Mouse (Mus musculus) macrophage (primary cell): Measurements from ENCODE around the gene Rnf169. TPM values are rescaled to one million over a fixed set of nuclear protein-coding genes. Genes with fewer than 3 reads are reported as not detected.
A peak's percentile ranks its signal among the peaks of the same experiment; 100 is the strongest.

ENCODE experiments used
- H3K27ac ChIP-seq: fragments of 350-480 bp; formaldehyde crosslinking; 2 replicates; pipeline ENCODE4 v1.9.0; 2021
- H3K36me3 ChIP-seq: fragments of 350-480 bp; formaldehyde crosslinking; 2 replicates; pipeline ENCODE4 v1.9.0; 2021; ENCODE audit errors: inconsistent target
- H3K4me3 ChIP-seq: fragments of 350-480 bp; formaldehyde crosslinking; 2 replicates; pipeline ENCODE4 v1.9.0; 2021; ENCODE audit errors: inconsistent target
- H3K79me2 ChIP-seq: fragments of 350-480 bp; formaldehyde crosslinking; 2 replicates; pipeline ENCODE4 v1.9.0; 2021; ENCODE audit errors: inconsistent target
- WGBS: methylation state at CpG from one replicate; pipeline ENCODE4 v1.1.7; 2026; ENCODE audit warnings: inconsistent platforms; ENCODE audit not compliant: missing documents; 5-methylcytosine and 5-hydroxymethylcytosine counted together
- polyA plus RNA-seq: library from polyadenylated mRNA; stranded (reverse); fragments of 250-400 nt; gene quantifications from 3 replicates; pipeline ENCODE4 v1.2.4, GENCODE M21; 2018; ENCODE audit warnings: inconsistent platforms
- total RNA-seq, 78 experiments: library from RNA; depleted of rRNA; stranded (reverse); fragments of 250-400 nt; gene quantifications; 1 replicate in 9 of 78; 2 replicates in 24 of 78; 3 replicates in 43 of 78; 4 replicates in 2 of 78; pipeline ENCODE4 v1.2.4; 2018; ENCODE audit warnings: inconsistent platforms in 56 of 78

The Rnf169 gene
- 100 to 1,000 TPM in 15 of 26 experiments, 10 to 100 TPM in 11; 44.4 to 168 (median 106) TPM for total RNA-seq (2018; cell fraction: chromatin; rRNA removed)
- 10 to 100 TPM in 23 of 26 experiments, 1 to 10 TPM in 3; 6.1 to 24.9 (median 18.3) TPM for total RNA-seq (2018; cell fraction: cytosol; rRNA removed)
- 100 to 1,000 TPM in 4 of 26 experiments, 10 to 100 TPM in 22; 19.2 to 119 (median 58.9) TPM for total RNA-seq (2018; cell fraction: nucleus; rRNA removed)
- 10.4 to 15.0 TPM (median 11.8 TPM) in 3 replicates for polyA plus RNA-seq

GRCm38 (mm10) chr7:99980132-99980591 is at the start of gene Rnf169:
Gene Rnf169 (minus strand): TSS chr7:99980448.
- Histone ChIP-seq H3K4me3 (peak within 1 kb of the TSS; percentile 78), H3K36me3 (no peaks in the 10 kb centered on the region), H3K27ac (peak within 1 kb of the TSS; percentile 68), H3K79me2 (peaks cover 46% of the 10 kb centered on the region)
- WGBS = under 1% methylated on average over 19 of the region's 55 CpGs

DNA sequence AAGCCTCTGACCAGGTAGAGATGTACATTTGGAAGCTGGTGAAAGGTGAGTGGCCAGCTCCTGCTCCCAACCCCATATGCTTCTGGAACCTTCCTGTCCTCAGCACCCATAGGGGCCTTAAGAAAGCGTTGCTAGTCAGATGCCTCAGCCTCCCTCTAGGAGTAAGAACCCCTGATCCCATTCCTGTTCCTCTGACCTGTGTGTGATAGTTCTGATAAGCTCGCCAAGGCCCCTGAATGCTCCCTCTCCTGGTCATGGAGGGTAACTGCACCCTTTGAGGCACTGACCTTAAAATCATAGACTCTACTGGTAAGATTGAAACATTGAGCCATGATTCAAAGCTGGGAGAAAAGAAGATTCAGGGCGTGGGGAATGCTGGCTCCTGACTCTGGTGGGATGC is 49.1 kb upstream of the Rnf169 start:
- Histone ChIP-seq H3K79me2 (no peaks in the 10 kb centered on the region), H3K4me3 (no peak overlapping the region), H3K36me3 (no peaks in the 10 kb centered on the region), H3K27ac (no peak overlapping the region)
- 62% methylated on average over 3 of the region's 3 CpGs for WGBS

- WGBS = 92% methylated on average over 3 of the region's 5 CpGs
- no peak overlapping the region for H3K4me3 ChIP-seq
- no peaks in the 10 kb centered on the region for H3K79me2 ChIP-seq
- H3K36me3 ChIP-seq = no peaks in the 10 kb centered on the region
- no peak overlapping the region for H3K27ac ChIP-seq
Measured at GRCm38 (mm10) chr7:100027353-100027752, 47.1 kb upstream of the Rnf169 start.

- H3K36me3 ChIP-seq = no peaks in the 10 kb centered on the region
- WGBS = 96% methylated on average over 8 of the region's 8 CpGs
- H3K79me2 ChIP-seq = no peaks in the 10 kb centered on the region
- no peak overlapping the region for H3K27ac ChIP-seq
- no peak overlapping the region for H3K4me3 ChIP-seq
Measured at GRCm38 (mm10) chr7:100017056-100017455, 36.8 kb upstream of the Rnf169 start.

- Histone ChIP-seq H3K79me2 (no peaks in the 10 kb centered on the region), H3K4me3 (no peak overlapping the region), H3K36me3 (no peaks in the 10 kb centered on the region), H3K27ac (no peak overlapping the region)
- 60% methylated on average over 8 of the region's 8 CpGs for WGBS
Measured at GRCm38 (mm10) chr7:100014123-100014600, 33.9 kb upstream of the Rnf169 start.

GRCm38 (mm10) chr7:100012515-100012914 is 32.3 kb upstream of the Rnf169 start:
- Histone ChIP-seq H3K36me3 (no peaks in the 10 kb centered on the region), H3K27ac (no peak overlapping the region), H3K4me3 (no peak overlapping the region), H3K79me2 (no peaks in the 10 kb centered on the region)
- 66% methylated on average over 6 of the region's 6 CpGs for WGBS

DNA sequence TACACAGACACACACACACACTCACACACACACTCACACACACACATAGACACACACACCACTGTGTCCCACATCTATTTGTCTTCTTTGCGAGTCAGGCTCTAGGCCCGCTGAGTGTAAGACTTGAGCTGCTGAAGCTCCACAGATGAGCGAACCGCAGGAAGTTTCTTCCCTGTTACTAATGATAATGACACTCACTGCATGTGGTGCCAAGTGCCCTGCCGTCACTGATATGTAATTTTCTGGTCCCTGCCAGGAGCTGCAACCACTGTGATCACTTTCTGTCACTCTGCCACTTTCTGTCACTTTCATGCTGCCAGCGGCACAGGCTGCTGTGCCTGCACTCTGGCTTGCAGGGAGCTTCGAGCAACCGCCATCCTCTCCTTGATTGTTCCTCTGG is 31.8 kb upstream of the Rnf169 start:
- H3K4me3 ChIP-seq = no peak overlapping the region
- no peaks in the 10 kb centered on the region for H3K79me2 ChIP-seq
- no peaks in the 10 kb centered on the region for H3K36me3 ChIP-seq
- WGBS = 92% methylated on average over 8 of the region's 8 CpGs
- H3K27ac ChIP-seq = no peak overlapping the region

DNA sequence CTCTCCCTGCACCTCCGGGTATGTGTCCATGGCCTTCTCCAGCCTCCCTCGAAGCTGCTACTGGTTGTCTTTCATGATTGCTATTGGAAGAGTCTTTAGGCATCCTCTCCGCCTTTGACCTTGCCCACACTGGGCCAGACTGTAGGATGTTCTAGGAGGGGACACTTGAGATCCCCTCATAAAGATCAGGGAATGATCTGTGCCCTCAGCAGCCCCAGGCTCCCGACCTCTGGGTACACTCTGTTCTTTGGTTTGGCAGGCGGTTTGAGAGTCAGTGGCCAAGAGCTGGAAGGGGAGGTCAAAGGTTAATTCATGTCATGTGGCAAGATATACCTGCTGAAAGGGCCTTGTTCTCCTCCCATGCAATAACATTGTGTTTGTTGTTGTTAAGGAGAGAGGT is 30.5 kb upstream of the Rnf169 start:
- Histone ChIP-seq H3K36me3 (no peaks in the 10 kb centered on the region), H3K4me3 (no peak overlapping the region), H3K27ac (no peak overlapping the region), H3K79me2 (no peaks in the 10 kb centered on the region)
- 63% methylated on average over 5 of the region's 5 CpGs for WGBS

DNA sequence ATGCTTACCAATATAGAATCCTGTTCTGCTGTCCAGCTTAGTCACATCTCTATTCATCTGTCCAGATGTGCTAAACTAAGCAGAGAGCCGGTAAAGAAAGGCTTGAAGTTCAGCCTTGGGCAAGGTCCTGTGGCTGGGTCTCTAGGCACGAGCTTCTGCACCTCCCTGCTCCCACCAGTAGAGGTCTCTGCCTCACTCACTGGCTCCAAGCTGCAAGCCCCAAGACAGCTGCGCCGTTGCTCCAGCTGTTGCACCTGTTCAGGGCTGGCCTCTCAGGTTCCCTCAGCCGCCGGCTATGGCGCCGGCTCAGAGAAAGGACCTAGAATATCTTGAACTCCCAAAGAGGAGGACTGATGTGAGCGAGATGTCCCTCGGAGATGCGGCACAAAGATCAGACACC is 29.4 kb upstream of the Rnf169 start:
- 9% methylated on average over 7 of the region's 11 CpGs for WGBS
- Histone ChIP-seq H3K79me2 (no peaks in the 10 kb centered on the region), H3K36me3 (no peaks in the 10 kb centered on the region), H3K27ac (no peak overlapping the region), H3K4me3 (no peak overlapping the region)

- Histone ChIP-seq H3K4me3 (no peak overlapping the region), H3K79me2 (no peaks in the 10 kb centered on the region), H3K27ac (no peak overlapping the region), H3K36me3 (no peaks in the 10 kb centered on the region)
- 81% methylated on average over 3 of the region's 4 CpGs for WGBS
Measured at GRCm38 (mm10) chr7:100008765-100009164, 28.5 kb upstream of the Rnf169 start.

- H3K27ac ChIP-seq = no peak overlapping the region
- WGBS = 10% methylated on average over 11 of the region's 11 CpGs
Measured at GRCm38 (mm10) chr7:100006411-100006810, 26.2 kb upstream of the Rnf169 start.

GRCm38 (mm10) chr7:100005790-100006189 is 25.5 kb upstream of the Rnf169 start, which contains the start of gene Chrdl2:
Gene Chrdl2 (plus strand): TSS chr7:100006172.
- Histone ChIP-seq H3K79me2 (no peaks in the 10 kb centered on the region), H3K27ac (no peak within 1 kb of the TSS), H3K36me3 (no peaks in the 10 kb centered on the region), H3K4me3 (no peak within 1 kb of the TSS)
- WGBS = 3% methylated on average over 44 of the region's 44 CpGs

More at GRCm38 (mm10) chr7:100006411-100006810, 26.2 kb upstream of the Rnf169 start:
- Histone ChIP-seq H3K36me3 (no peaks in the 10 kb centered on the region), H3K79me2 (no peaks in the 10 kb centered on the region), H3K4me3 (no peak overlapping the region)

GRCm38 (mm10) chr7:100003781-100004180 is 23.5 kb upstream of the Rnf169 start:
- 47% methylated on average over 9 of the region's 9 CpGs for WGBS
- no peak overlapping the region for H3K27ac ChIP-seq
- H3K79me2 ChIP-seq = no peaks in the 10 kb centered on the region
- no peak overlapping the region for H3K4me3 ChIP-seq
- no peaks in the 10 kb centered on the region for H3K36me3 ChIP-seq

GRCm38 (mm10) chr7:99998668-99999067 is 18.4 kb upstream of the Rnf169 start:
- WGBS = 55% methylated on average over 3 of the region's 3 CpGs
- H3K27ac ChIP-seq = no peak overlapping the region
- H3K36me3 ChIP-seq = no peaks in the 10 kb centered on the region
- no peak overlapping the region for H3K4me3 ChIP-seq
- H3K79me2 ChIP-seq = no peaks in the 10 kb centered on the region

DNA sequence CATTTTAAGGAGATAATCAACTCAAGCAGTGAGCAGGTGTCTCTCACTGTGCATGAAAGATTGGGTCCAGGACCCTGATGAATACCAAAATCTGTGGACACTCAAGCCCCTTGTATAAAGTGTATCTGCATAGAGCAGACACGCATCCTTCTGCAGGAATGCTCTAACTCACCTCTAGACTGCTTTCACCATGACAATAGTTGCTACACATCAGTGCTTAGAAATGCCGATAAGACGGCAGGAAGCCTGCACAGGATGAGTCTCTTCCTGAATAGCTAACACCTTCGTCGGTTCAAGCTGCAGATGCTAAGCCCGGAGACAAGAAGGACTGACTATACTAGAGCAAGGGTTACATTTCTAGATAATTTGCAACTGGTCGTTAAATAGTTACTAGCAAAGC is 14.9 kb upstream of the Rnf169 start:
- Histone ChIP-seq H3K4me3 (no peak overlapping the region), H3K36me3 (no peaks in the 10 kb centered on the region), H3K79me2 (no peaks in the 10 kb centered on the region), H3K27ac (no peak overlapping the region)
- WGBS = 46% methylated on average over 7 of the region's 7 CpGs

DNA sequence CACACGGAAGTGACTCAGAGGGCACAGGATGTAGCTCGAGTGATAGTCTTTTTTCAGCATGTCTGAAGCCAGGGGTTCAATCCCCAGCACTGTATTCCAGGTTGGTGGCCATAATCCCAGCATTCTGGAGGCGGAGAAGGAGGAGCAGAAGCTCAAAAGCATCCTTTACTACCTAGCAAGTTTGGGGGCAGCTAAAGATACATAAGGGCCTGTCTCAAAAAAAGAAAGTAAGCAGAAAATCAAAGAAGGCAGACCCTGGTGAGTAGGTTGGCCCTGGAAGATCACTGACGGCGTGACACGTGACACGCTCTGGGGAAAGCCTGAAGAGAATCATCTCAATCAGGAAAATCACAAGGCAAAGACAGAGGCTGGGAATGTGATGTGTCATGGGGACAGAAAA is 12.9 kb upstream of the Rnf169 start:
- Histone ChIP-seq H3K27ac (no peak overlapping the region), H3K79me2 (no peaks in the 10 kb centered on the region), H3K4me3 (no peak overlapping the region), H3K36me3 (no peaks in the 10 kb centered on the region)
- 88% methylated on average over 6 of the region's 7 CpGs for WGBS
